Mouse (Mus musculus) ES-E14 (cell line): ENCODE measurements around the gene Gar1.

Source experiments
- CHD2 ChIP-seq: IDR thresholded peaks from 2 replicates; pipeline ENCODE4 v1.6.1; 2014; ENCODE audit warnings: mild to moderate bottlenecking, low read depth, low read length, inconsistent platforms
- ZC3H11A ChIP-seq: IDR thresholded peaks from 2 replicates; pipeline ENCODE4 v1.6.1; 2012; ENCODE audit warnings: low read depth, mild to moderate bottlenecking, inconsistent platforms, low read length, borderline replicate concordance

- TF ChIP-seq ZC3H11A = no peak
- TF ChIP-seq CHD2 = no peak
Measured at GRCm38 (mm10) chr3:129836965-129837364, 5.8 kb upstream of the Gar1 start.
